Mouse (Mus musculus) cortical plate, adult 2 months (tissue): Measurements from ENCODE around the gene Prpf31. TPM values are rescaled to one million over a fixed set of nuclear protein-coding genes. Genes with fewer than 3 reads are reported as not detected.
A peak's percentile ranks its signal among the peaks of the same experiment; 100 is the strongest.
"Not testable (repeated sequence)": the region's sequence is repeated elsewhere in the genome, so short reads cannot be mapped to it uniquely, and the experiment has no call there.

Experiments
- H3K27ac ChIP-seq: fragments of 200-500 bp; 2 replicates; pipeline ENCODE4 v1.5.1; 2012; ENCODE audit warnings: low read length, control low read depth, inconsistent platforms; ENCODE audit not compliant: insufficient read depth
- H3K4me1 ChIP-seq: fragments of 200-500 bp; 2 replicates; pipeline ENCODE4 v1.6.1; 2011; ENCODE audit warnings: low read length; ENCODE audit not compliant: control insufficient read depth, insufficient read depth
- H3K4me3 ChIP-seq: fragments of 200-500 bp; 2 replicates; pipeline ENCODE4 v1.5.1; 2011; ENCODE audit warnings: mild to moderate bottlenecking, low read length, control low read depth; ENCODE audit not compliant: insufficient read depth
- CTCF ChIP-seq: fragments of 200-500 bp; IDR thresholded peaks from 2 replicates; pipeline ENCODE4 v1.5.1; 2011; ENCODE audit warnings: mild to moderate bottlenecking, control low read depth, low read length; ENCODE audit not compliant: insufficient read depth; ENCODE audit errors: extremely low read depth
- POLR2A ChIP-seq: fragments of 200-500 bp; IDR thresholded peaks from 2 replicates; pipeline ENCODE4 v1.6.1; 2011; ENCODE audit warnings: mild to moderate bottlenecking, low read length, control low read depth; ENCODE audit not compliant: insufficient read depth; ENCODE audit errors: extremely low read depth
- polyA plus RNA-seq: library from polyadenylated mRNA; depleted of rRNA; stranded (reverse); fragments of >200 nt; gene quantifications from 2 replicates; pipeline ENCODE4 v1.2.3, GENCODE M21; 2012; rRNA removed

The Prpf31 gene
- 65.3 and 75.1 TPM in 2 replicates for polyA plus RNA-seq

DNA sequence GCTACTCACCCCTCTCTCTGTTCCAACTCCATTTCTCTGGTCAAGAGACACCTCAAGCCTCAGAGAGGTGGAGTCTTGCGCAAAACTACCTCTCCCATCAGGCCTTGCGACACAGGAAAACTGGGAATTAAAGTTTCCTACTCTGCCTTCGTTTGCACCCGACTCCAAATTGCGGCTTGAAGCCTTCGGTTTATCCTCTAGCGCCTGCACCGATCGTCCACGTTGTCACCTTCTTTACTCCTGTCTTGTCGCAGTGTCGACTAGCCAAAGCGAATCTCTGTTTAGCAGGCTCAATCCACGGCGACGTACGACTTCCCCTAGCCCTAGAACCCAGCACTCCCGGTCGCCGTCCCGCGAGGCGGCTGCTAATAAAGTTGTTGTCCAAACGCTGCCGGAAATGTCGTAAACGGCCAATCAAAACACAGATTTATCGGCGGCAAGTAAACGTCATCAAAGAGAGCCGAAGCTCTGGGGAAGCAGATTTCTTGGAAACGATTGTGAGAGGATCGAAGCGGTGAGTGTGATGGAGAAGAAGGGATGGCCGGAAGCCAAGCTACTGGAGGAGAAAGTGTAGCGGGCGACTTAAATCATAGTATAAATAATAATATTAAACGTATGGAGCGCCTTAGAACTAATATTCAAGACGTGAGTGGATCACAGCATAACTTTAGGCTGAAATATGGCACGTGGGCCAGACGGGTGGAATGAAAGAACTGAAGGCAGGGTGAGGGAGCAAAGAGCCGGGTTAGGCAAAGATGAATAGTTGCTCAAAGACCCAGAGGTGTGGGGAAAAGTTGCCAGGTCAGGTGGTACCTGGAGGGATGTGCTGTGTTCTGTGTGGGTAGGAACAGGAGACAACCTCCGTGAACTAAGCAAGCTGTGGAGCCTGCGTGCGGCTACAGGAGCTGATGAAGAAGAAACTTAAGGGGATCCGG is at the start of gene Prpf31, which contains the start of gene Tfpt:
Prpf31 (plus strand) TSS at position 443 of the 935 bp plus-strand sequence.
Tfpt (minus strand) TSS at position 387 of the 935 bp plus-strand sequence.
- peak within 1 kb of the TSS; percentile 81 for H3K4me3 ChIP-seq
- H3K4me1 ChIP-seq, result peaks cover 3% of the 10 kb centered on the region
- TF ChIP-seq POLR2A (peak; percentile 42; the same call in 1 of the 2 replicates), CTCF (no peak)
- peak within 1 kb of the TSS; percentile 67 for H3K27ac ChIP-seq

GRCm38 (mm10) chr7:3580029-3580428 is 49.8 kb upstream of the Prpf31 start:
- TF ChIP-seq POLR2A (no peak), CTCF (no peak)
- no peak overlapping the region for H3K27ac ChIP-seq
- no peaks in the 10 kb centered on the region for H3K4me1 ChIP-seq
- no peak overlapping the region for H3K4me3 ChIP-seq

DNA sequence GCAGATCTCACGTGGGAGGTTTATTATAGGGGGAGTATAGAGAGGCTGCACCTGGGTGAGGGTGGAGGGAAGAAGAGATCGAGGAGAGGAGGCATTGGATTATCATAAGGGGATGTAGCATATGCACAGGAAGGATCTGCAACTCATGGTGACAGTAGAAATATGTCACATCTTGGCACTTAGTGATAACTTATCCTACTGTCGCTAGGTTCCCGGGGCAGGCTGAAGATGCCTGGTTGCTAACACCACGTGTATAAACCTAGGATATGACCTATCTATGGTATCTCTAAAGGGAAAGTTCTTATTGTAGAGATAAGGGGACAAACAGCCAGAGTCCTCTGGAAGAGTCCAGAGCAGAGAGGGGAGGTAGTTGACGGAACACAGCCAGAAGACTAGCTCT is 44.0 kb upstream of the Prpf31 start:
- no peak for TF ChIP-seq CTCF
- no peak for TF ChIP-seq POLR2A
- Histone ChIP-seq H3K4me1 (no peaks in the 10 kb centered on the region), H3K4me3 (no peak overlapping the region), H3K27ac (no peak overlapping the region)

GRCm38 (mm10) chr7:3586255-3586654 is 43.5 kb upstream of the Prpf31 start:
- Histone ChIP-seq H3K27ac (no peak overlapping the region), H3K4me1 (no peaks in the 10 kb centered on the region), H3K4me3 (no peak overlapping the region)
- TF ChIP-seq CTCF (no peak), POLR2A (no peak)

- Histone ChIP-seq H3K27ac (no peak overlapping the region), H3K4me3 (no peak overlapping the region), H3K4me1 (no peaks in the 10 kb centered on the region)
- TF ChIP-seq CTCF, result no peak
Measured at GRCm38 (mm10) chr7:3587292-3587691, 42.5 kb upstream of the Prpf31 start.

DNA sequence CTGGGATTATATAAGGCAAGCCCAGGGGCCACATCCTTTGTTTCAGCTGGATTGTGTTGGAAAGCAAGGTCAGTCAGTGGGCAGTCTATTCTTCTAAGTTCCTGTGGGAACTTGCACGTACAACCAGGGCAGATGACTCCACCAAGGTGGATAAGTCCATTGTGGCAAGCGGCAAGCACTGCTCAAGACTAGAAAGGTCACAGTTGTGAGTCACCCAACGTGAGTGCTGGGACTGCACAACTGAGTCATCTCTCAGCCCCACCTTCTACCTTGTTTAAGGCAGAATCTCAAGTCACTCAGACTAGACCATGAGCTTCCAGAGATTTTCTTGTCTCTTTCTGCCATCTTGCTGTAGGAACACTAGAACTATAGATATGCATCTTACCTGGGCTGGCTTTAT is 39.2 kb upstream of the Prpf31 start:
- Histone ChIP-seq H3K27ac (no peak overlapping the region), H3K4me3 (no peak overlapping the region), H3K4me1 (no peaks in the 10 kb centered on the region)
- TF ChIP-seq CTCF (no peak), POLR2A (no peak)

DNA sequence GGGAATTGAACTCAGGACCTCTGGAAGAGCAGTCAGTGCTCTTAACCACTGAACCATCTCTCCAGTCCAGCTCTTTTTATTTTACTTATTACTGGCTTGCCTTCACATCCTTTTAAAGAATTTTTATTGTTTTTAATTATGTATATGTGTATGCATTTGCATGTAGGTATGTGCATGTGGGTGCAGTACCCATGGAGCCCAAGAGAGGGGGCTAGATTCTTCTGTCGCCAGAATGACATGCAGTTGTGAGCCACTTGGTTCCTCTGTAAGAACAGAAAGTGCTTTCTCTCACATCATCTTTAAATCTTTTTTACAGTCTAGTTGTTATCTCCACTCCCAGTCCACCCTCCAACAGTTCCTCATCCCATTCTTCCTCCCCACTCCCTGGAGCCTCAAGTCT is 38.3 kb upstream of the Prpf31 start:
- no peak for TF ChIP-seq CTCF
- no peak for TF ChIP-seq POLR2A
- Histone ChIP-seq H3K4me3 (no peak overlapping the region), H3K27ac (no peak overlapping the region), H3K4me1 (no peaks in the 10 kb centered on the region)

DNA sequence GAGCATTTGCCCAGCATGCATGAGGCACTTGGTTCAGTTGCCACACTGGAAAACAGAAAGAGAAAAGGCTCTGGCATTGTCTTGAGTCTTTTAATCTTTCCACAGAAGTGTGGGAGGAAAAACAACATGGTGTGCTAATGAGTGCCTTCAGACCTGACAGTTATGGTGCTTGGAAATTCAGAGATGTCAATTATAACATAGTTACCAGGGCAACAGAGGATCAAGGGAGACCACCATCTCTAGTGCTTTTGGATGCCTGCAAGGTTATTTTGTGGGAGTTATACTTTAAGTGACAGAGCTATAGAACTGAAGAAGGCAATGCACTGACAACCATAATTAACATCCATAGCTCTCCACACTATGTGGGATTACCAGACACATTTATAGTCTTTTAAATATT is 35.9 kb upstream of the Prpf31 start:
- H3K27ac ChIP-seq, result no peak overlapping the region
- H3K4me1 ChIP-seq, result no peaks in the 10 kb centered on the region
- no peak overlapping the region for H3K4me3 ChIP-seq
- TF ChIP-seq CTCF (no peak), POLR2A (no peak)

GRCm38 (mm10) chr7:3594686-3595085 is 35.1 kb upstream of the Prpf31 start:
- H3K4me3 ChIP-seq, result no peak overlapping the region
- no peak overlapping the region for H3K27ac ChIP-seq
- H3K4me1 ChIP-seq, result no peaks in the 10 kb centered on the region
- no peak for TF ChIP-seq POLR2A
- no peak for TF ChIP-seq CTCF

GRCm38 (mm10) chr7:3595146-3595545 is 34.6 kb upstream of the Prpf31 start:
- H3K27ac ChIP-seq, result no peak overlapping the region
- H3K4me3 ChIP-seq, result no peak overlapping the region
- no peaks in the 10 kb centered on the region for H3K4me1 ChIP-seq
- TF ChIP-seq CTCF (no peak), POLR2A (no peak)

DNA sequence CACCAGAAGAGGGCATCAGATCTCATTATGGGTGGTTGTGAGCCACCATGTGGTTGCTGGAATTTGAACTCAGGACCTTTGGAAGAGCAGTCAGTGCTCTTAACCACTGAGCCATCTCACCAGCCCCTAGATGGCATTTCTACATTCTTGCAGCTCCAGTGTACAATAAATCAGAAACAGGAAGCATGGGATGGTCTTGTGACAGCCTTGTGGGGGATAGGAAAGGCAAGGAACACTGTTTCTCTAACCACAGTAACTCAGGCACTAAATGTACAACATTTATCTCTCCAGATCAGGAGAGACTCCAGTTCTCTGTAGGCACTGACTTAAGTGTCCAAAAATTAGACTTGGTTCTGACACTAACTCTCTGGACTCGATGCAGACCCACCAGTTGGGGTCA is 32.0 kb upstream of the Prpf31 start:
- H3K4me1 ChIP-seq, H3K4me3 ChIP-seq, H3K27ac ChIP-seq: not testable (repeated sequence)
